Mouse (Mus musculus) hindbrain, postnatal 0 days (tissue): ENCODE data around the gene Midn. TPM values are rescaled to one million over a fixed set of nuclear protein-coding genes. Genes with fewer than 3 reads are reported as not detected.
A peak's percentile ranks its signal among the peaks of the same experiment; 100 is the strongest.

ENCODE experiments used
- ATAC-seq: fragments of 200-750 bp; cut with Nextera tagmentation; 2 replicates; pipeline ENCODE4 v1.8.0; 2017; ENCODE audit warnings: mild to moderate bottlenecking, moderate TSS enrichment, moderate library complexity
- DNase-seq: peaks from one replicate; pipeline ENCODE4 v3.0.0-alpha.2; 2015; ENCODE audit warnings: low spot score
- H3K27ac ChIP-seq: fragments of 300-500 bp; sonication (generic); 2 replicates; pipeline ENCODE4 v1.5.1; 2014; ENCODE audit warnings: mild to moderate bottlenecking
- H3K27me3 ChIP-seq: fragments of 300-500 bp; sonication (generic); 2 replicates; pipeline ENCODE4 v1.6.1; 2014; ENCODE audit warnings: low read length, mixed read lengths; ENCODE audit not compliant: insufficient read depth
- H3K36me3 ChIP-seq: fragments of 300-500 bp; sonication (generic); 2 replicates; pipeline ENCODE4 v1.6.1; 2014; ENCODE audit warnings: low read length, mixed read lengths; ENCODE audit not compliant: insufficient read depth
- H3K4me1 ChIP-seq: fragments of 300-500 bp; sonication (generic); 2 replicates; pipeline ENCODE4 v1.6.1; 2014; ENCODE audit warnings: antibody characterized with exemption, low read length, mixed read lengths; ENCODE audit not compliant: insufficient read depth
- H3K4me2 ChIP-seq: fragments of 300-500 bp; sonication (generic); 2 replicates; pipeline ENCODE4 v1.6.1; 2014; ENCODE audit warnings: low read depth, mild to moderate bottlenecking, low read length, moderate library complexity, mixed read lengths
- H3K4me3 ChIP-seq: fragments of 300-500 bp; sonication (generic); 2 replicates; pipeline ENCODE4 v1.5.1; 2014; ENCODE audit warnings: low read length
- H3K9ac ChIP-seq: fragments of 300-500 bp; sonication (generic); replicated peaks from 2 replicates; pipeline ENCODE4 v1.6.1; 2014; ENCODE audit warnings: mild to moderate bottlenecking, low read length, moderate library complexity, mixed read lengths
- H3K9me3 ChIP-seq: fragments of 300-500 bp; sonication (generic); 2 replicates; pipeline ENCODE4 v1.6.1; 2016; ENCODE audit warnings: low read length, mixed read lengths
- CTCF ChIP-seq: IDR thresholded peaks from 2 replicates; pipeline ENCODE4 v1.5.1; 2016; ENCODE audit warnings: antibody characterized with exemption, control low read depth, low read depth
- WGBS: fragments of 180-500 bp; shearing (Covaris S2); extraction: QIAGEN DNeasy Blood & Tissue Kit; methylation state at CpG from one replicate; pipeline ENCODE4 v1.1.7; 2014; 5-methylcytosine and 5-hydroxymethylcytosine counted together
- polyA plus RNA-seq: library from polyadenylated mRNA; unstranded; fragments of >200 nt; fragmentation: Nextera tagmentation; extraction: Ambion mirVana; gene quantifications from 2 replicates; pipeline ENCODE4 v1.2.1, GENCODE M21; 2015
- total RNA-seq: library from RNA; depleted of rRNA; stranded (reverse); fragments of >200 nt; gene quantifications from 2 replicates; pipeline ENCODE4 v1.2.3, GENCODE M21; 2014

Midn gene
- total and polyA plus RNA-seq, 2 experiments from 2014 or later: 14.7 to 172 TPM

GRCm38 (mm10) chr10:80123932-80124562 lies 24.0 kb upstream of the Midn start:
- Histone ChIP-seq H3K27me3 (no peaks in the 10 kb centered on the region), H3K4me2 (no peak overlapping the region), H3K4me1 (no peaks in the 10 kb centered on the region), H3K36me3 (peaks cover 26% of the 10 kb centered on the region), H3K9ac (0 out of 2 replicates have a peak overlapping the region, but pooled peaks have one; percentile 2), H3K27ac (no peak overlapping the region), H3K4me3 (no peak overlapping the region), H3K9me3 (no peaks in the 10 kb centered on the region)
- TF ChIP-seq CTCF: no peak
- WGBS: 89% methylated on average over 9 of the region's 9 CpGs
- ATAC-seq (no peak), DNase-seq (no peak)

GRCm38 (mm10) chr10:80127920-80128319 lies 20.2 kb upstream of the Midn start:
- DNase-seq (no peak), ATAC-seq (no peak)
- Histone ChIP-seq H3K9me3 (no peaks in the 10 kb centered on the region), H3K4me3 (no peak overlapping the region), H3K36me3 (peaks cover 44% of the 10 kb centered on the region), H3K27ac (no peak overlapping the region), H3K4me1 (no peaks in the 10 kb centered on the region; the same call in 1 of the 2 replicates), H3K4me2 (no peak overlapping the region), H3K9ac (no peak overlapping the region), H3K27me3 (no peaks in the 10 kb centered on the region)
- no peak for TF ChIP-seq CTCF
- WGBS: 96% methylated on average over 8 of the region's 8 CpGs

GRCm38 (mm10) chr10:80129846-80130245 lies 18.2 kb upstream of the Midn start:
- no peak for TF ChIP-seq CTCF
- Histone ChIP-seq H3K9me3 (no peaks in the 10 kb centered on the region), H3K4me3 (no peak overlapping the region), H3K9ac (no peak overlapping the region), H3K27me3 (no peaks in the 10 kb centered on the region), H3K4me1 (no peaks in the 10 kb centered on the region; the same call in 1 of the 2 replicates), H3K36me3 (peaks cover 62% of the 10 kb centered on the region), H3K4me2 (no peak overlapping the region), H3K27ac (0 out of 2 replicates have a peak overlapping the region, but pooled peaks have one; percentile 3)
- no peak for ATAC-seq
- no peak for DNase-seq
- 95% methylated on average over 9 of the region's 9 CpGs for WGBS

GRCm38 (mm10) chr10:80130403-80131031 lies 17.6 kb upstream of the Midn start:
- Histone ChIP-seq H3K9ac (no peak overlapping the region), H3K27me3 (no peaks in the 10 kb centered on the region), H3K4me1 (no peaks in the 10 kb centered on the region; the same call in 1 of the 2 replicates), H3K36me3 (peaks cover 62% of the 10 kb centered on the region), H3K4me2 (no peak overlapping the region), H3K9me3 (no peaks in the 10 kb centered on the region), H3K27ac (peak overlapping the region; percentile 26; the same call in 1 of the 2 replicates), H3K4me3 (no peak overlapping the region)
- no peak for TF ChIP-seq CTCF
- DNase-seq (no peak), ATAC-seq (no peak)
- WGBS: 79% methylated on average over 18 of the region's 18 CpGs

GRCm38 (mm10) chr10:80131316-80131951 lies 16.6 kb upstream of the Midn start:
- ATAC-seq (peak; percentile 74), DNase-seq (peak; percentile 86)
- H3K36me3 ChIP-seq: peaks cover 67% of the 10 kb centered on the region
- no peak overlapping the region for H3K9ac ChIP-seq
- no peak overlapping the region for H3K4me3 ChIP-seq
- 16% methylated on average over 55 of the region's 55 CpGs for WGBS
- H3K4me2 ChIP-seq: 0 out of 2 replicates have a peak overlapping the region, but pooled peaks have one; percentile 16
- no peaks in the 10 kb centered on the region for H3K27me3 ChIP-seq
- TF ChIP-seq CTCF: peak; percentile 44; the same call in 1 of the 2 replicates
- peaks cover 3% of the 10 kb centered on the region; the same call in 1 of the 2 replicates for H3K4me1 ChIP-seq
- H3K27ac ChIP-seq: peak overlapping the region; percentile 67
- no peaks in the 10 kb centered on the region for H3K9me3 ChIP-seq

GRCm38 (mm10) chr10:80131952-80132350 lies 16.1 kb upstream of the Midn start:
- Histone ChIP-seq H3K4me3 (no peak overlapping the region), H3K4me1 (peaks cover 9% of the 10 kb centered on the region), H3K9ac (no peak overlapping the region), H3K27me3 (no peaks in the 10 kb centered on the region), H3K27ac (peak overlapping the region; percentile 67), H3K9me3 (no peaks in the 10 kb centered on the region), H3K4me2 (0 out of 2 replicates have a peak overlapping the region, but pooled peaks have one; percentile 16), H3K36me3 (peaks cover 62% of the 10 kb centered on the region)
- DNase-seq: peak; percentile 58
- TF ChIP-seq CTCF: no peak
- ATAC-seq: peak; percentile 22
- 28% methylated on average over 27 of the region's 27 CpGs for WGBS
